Mouse (Mus musculus) urinary bladder, postnatal 36 days (tissue): ENCODE data around the gene Siva1.

ENCODE experiments used
- DNase-seq, 2 experiments: peaks; one replicate each; pipeline ENCODE4 v3.0.0; 2022; ENCODE audit warnings: low spot score in 2 of 2, mixed read lengths in 1 of 2

Gene Siva1

DNA sequence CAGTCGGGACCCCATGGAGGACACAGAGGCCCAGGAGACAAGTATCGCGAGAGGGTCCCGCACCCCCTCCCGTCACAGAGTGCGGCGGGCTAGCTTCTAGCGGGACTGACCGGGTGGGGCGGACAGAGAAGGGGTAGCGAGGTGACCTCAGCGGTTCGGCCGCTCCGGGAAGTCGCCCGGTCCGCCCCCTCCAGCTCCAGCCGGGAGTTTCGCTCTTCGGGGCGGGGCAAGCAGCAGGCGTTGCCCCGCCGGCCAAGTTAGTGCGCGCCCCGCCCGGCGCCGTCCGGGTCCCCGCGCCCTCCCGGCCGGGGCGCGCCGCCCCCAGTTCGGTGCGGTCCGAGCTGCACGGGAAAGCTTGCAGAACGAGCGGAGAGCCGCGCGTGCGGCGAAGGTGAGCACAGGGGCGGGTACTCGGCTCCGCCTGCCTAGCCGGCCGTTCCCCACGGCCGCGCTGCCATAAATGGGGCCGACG is 34.1 kb downstream of the Siva1 start, which contains the start of gene Zbtb42:
Gene Zbtb42, plus strand, starts transcription at position 274 of the 472 bp plus-strand sequence.
- peak; percentile 65 to 72 for DNase-seq

DNA sequence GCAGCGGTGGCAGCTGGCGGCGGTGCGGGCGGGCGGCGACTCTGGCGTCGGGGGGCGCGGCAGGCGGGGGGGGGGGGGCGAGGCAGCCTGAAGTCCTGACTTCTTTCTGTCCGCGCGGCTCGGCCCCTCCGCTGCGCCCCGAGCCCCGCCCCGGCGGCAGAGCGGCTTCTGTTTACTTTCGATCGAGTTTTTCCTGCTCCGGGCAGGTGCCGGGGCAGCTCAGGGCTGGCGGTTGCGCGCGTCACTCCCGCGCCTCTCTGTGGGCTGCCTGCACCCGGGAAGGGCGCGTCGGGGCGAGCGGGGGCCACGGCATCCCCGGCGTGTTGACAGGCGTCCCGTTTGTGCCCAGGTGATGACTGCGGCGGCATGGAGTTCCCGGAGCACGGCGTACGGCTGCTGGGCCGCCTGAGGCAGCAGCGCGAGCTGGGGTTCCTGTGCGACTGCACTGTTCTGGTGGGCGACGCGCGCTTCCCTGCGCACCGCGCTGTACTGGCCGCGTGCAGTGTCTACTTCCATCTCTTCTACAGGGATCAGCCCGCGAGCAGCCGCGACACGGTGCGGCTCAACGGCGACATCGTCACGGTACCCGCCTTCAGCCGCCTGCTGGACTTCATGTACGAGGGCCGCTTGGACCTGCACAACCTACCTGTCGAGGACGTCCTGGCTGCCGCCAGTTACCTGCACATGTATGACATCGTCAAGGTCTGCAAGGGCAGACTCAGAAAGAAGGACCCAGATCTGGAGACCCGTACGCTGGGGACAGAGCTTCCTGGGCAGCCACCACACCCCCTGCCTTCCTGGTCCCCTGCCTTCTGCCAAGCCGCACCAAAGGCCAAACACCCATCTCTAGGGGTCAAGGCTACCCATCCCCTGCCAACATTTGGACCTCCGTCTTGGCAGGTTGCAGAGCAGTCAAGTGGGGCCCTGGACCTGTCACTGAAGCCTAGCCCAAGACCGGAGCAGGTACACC is 34.8 kb downstream of the Siva1 start:
- peak; percentile 64 to 80 for DNase-seq

- DNase-seq, result no peak
Observed at GRCm38 (mm10) chr12:112683351-112683750, 38.9 kb downstream of the Siva1 start.

DNA sequence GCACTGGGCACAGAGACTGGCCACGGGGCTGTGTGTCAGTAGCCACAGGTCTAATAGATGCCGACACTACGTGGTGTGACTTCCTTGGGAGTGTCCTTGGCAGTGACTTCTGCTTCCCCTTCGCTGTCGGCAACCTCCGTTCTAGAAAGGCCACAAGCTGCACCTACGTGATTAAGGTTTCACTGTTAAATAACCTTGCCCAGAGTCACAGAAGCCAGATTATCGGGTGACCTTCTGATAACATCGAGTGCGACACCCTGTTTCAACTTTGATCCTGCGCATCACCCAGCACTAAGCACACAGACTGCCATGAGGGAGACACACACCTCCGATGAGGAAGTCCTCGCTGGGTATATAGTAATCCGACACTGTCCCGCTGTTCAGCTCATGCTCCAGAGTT is 44.0 kb downstream of the Siva1 start:
- DNase-seq, result no peak

GRCm38 (mm10) chr12:112693185-112694126 is 49.0 kb downstream of the Siva1 start:
- DNase-seq, result peak; percentile 93

GRCm38 (mm10) chr12:112694127-112694475 is 49.6 kb downstream of the Siva1 start:
- DNase-seq, result no peak

DNA sequence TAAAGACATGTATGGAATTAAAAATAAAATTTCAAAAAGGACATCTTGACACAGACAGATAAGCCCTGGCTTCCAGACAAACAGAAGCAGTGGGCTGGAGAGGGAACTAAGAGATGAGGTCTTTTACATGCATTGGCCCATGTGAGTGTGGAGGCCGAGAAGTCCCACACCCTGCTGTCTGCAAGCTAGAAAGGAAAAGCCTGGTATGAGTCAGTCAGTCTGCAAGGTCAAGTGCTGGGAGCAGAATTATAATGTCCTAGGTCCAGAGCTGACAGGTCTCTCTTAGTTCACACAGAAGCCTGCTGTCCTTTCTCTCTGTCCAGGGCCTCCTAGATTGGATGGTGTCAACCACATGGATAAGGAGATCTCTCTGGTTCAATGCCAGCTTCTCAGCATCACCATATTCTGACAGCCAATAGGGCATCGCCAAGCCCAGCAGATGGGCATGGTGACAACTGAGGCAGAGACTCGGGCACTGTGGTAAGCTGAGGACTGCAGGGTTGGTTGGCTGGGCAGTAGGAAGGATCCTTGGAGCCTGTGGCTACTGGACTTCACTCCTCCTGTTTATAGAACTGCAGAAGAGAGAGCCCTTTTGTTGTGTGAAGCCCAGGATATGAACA is 52.4 kb downstream of the Siva1 start:
- no peak for DNase-seq
